Mouse (Mus musculus) T-helper 17 cell (primary cell): ENCODE data around the gene Atg10.

Experiments used
- in situ Hi-C, 2 experiments: fragments of 300-600 bp; cut with MboI, MseI; formaldehyde crosslinking; loops; 1 replicate in 1 of 2; 2 replicates in 1 of 2; pipeline ENCODE4 v1.15.1; 2025; ENCODE audit warnings: high pct_unique_total_duplicates in 2 of 2

Gene Atg10

DNA sequence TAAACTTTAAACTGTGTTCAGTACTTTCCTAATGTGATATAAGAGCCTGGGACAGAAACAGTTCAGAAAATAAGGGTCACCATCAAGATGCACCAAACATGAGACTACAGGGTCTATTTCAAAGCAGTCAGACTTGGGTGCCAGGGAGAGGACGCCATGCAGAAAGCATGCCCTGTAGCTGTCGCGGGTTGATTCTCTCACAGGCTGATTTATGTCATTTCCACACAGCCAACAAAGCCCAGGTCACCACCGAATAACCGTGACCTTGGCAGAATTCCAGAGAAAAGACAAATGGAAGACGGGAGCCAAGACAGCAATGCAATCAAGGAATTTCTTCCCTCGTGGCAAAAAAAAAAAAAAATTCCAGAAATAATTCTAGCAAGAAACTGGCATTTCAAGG is 94.7 kb downstream of the Atg10 start:
- in situ Hi-C loops = loop anchor here in 1 of 2 experiments (10.0 kb wide), 1 partner anchor 634 kb away; no protein-coding TSS in a partner anchor

DNA sequence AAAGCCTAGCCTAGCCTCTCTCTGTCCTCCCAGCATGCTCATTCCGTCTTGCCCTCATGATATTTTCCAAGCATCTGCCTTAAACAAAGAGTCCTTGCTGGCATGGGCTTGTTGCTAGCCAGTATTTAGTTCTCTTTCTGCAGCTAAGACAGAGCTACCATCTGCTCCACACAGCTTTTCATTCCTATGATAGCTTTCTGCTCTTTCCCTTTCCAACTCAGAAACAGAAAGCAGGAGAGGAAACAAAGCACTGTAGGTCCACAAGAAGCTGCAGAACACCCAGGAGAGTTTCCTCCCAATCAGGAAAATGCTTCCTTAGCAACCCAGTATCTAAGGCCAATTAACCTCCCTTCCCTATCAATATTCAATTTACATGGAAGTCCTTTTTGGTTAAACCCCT is 95.2 kb downstream of the Atg10 start:
- in situ Hi-C loops = loop anchor here in 1 of 2 experiments (10.0 kb wide), 1 partner anchor 634 kb away; no protein-coding TSS in a partner anchor

DNA sequence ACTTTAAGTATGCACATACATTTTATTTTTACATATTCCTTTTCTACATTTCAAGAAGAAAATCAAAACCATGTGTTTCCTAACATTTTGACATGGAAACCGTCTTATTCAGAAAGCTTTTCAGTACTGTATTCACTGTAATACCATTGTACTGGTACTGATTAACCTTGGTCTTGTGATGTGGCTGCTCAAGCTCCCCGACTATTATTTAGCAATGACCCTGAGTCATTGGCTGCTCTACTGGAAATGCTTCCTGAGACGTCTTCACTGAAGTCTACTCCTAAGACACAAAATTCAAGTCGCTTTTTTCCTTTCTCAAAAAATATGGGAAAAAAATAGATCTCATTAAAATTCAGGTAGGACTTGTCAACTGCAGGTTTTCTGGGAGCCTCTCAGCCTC is 105.6 kb downstream of the Atg10 start:
- in situ Hi-C loops = no loop called here

DNA sequence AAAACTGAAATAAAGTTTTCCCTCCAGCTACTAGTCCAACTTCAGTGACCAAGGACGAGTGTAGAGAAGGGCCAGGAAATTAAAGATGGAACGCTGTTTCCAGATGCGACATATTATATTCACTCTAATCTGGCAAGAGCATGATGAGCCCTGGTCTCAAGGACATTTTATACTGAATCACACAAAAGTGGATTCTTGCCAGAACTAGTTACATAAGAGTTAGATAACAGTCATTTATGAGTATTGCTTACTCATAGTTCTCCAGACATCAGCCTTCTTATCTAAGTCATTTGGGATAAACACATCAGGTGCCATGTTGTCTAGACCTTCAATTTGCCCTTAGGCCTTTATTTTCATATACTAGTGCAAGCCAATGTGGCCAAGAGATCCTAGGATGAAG is 108.9 kb downstream of the Atg10 start:
- in situ Hi-C loops = no loop called here

DNA sequence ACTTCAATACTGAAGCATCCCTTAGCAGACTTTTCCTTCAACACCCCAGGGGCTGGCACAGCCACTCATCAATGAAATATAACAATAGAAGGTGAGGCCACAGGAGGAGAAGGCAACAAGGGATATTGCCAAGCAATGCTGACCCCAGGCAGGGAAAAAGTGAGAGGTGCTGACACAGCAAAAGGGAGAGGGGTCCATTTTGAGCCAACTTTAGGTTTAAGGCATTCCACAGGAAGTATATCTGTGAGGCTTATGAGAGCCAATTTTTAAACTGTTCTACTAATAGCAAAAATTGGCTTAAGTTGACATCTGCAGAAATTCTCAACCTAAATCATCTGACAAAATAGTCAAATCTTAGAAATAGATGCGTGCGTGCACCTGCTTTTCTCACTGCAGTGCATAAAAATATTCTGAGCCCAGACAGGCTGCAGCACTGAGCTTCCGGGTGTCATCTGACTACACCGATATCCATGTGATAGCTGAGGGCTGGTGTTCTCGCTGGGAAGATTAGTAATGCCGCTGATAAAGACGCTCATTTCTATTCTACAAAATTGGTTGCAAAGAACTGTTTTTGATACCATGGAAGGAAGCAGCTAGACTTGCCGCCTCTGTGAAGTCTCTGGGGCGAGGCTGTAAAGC is 116.3 kb downstream of the Atg10 start:
- in situ Hi-C loops = no loop called here

DNA sequence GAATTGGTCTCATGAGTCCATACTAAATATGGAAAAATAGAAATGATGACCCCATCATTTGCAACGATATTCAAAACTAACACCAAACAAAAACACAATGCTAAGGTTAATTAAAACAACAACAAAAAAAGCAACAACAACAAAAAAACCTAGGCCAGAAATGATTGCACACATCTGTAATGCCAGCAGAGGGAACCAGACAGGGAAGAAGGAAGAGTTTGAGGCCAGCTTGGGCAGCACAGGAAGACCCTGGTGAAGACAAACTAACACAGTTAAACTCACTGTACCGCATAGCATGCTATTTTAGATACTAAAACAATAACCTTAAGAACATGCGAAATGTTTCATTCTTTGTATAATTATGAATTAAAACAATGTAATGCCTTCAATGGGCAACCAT is 121.5 kb downstream of the Atg10 start:
- in situ Hi-C loops = no loop called here

DNA sequence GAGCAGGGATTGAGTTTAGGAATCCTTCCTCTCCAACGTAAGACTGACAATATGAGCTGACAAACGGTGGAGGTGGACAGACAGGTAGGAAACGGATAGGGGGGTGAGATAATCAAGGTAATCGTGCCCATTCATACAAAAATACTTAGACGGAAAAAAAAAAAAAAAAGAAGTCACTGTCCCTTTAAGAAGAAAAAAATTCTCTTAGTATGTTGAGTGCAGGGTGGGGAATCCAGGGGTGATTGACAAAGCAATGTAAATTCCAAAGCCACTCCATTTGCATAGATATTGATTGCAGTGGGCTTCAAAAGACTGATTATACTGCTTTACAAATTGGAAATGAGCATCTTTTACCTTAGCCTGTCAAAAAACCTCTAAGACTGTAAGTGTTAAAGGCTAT is 123.4 kb downstream of the Atg10 start:
- in situ Hi-C loops = no loop called here

DNA sequence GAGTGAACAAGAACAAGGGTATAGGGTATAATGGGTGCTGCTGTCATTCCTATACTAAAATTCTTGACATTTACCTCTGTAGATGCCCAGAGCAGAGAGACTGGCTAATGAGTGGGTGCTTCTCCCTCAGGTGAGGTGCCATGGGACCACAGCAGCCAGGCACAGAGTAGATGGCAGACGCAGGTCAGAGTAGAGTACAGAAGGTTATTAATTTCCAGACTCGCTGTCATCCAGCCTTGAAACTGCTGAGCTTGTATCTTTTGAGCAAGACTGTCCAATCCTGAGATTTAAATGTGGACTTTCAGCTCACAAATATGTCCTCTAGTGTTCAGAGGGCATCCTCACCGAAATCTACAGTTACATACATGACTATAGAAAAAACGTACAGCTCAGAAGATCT is 128.9 kb downstream of the Atg10 start:
- in situ Hi-C loops = no loop called here

DNA sequence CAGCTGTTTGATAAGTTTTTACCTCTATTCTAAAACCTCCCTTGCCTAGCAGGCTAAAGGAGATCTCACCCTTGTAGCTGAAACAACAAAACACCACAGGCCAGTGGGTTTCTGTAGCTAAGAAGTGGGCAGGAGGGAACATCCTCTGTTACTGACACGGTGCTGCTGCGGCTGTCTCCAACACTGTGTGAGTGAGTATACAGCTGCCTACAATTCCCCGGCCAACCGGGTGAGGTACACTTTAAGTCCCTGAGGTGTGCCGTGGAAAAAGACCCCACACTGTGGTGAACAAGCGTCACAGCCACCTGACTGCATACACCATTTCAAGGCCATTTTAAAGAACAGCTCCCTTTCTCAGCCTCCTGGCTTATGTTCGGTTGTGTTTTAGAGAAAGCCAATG is 129.6 kb downstream of the Atg10 start:
- in situ Hi-C loops = no loop called here

DNA sequence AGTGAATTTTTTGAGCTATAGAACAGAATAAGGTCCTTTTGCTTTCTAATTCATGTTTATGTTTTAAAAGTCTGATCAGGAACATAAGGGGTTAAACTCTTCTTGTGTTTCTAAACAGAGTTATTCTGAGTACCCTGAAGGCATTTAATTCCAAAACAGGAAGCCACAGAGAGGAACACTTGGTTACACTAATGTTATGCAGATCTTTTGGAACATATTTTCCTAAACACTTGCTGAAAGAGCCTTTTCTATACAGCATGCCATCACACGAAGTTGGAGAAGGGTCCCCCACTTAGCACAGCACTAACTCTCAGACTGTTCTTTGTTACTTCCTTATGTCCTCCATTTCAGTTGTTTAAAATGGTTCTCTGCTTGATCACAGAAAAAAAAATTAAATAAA is 130.2 kb downstream of the Atg10 start:
- in situ Hi-C loops = no loop called here

DNA sequence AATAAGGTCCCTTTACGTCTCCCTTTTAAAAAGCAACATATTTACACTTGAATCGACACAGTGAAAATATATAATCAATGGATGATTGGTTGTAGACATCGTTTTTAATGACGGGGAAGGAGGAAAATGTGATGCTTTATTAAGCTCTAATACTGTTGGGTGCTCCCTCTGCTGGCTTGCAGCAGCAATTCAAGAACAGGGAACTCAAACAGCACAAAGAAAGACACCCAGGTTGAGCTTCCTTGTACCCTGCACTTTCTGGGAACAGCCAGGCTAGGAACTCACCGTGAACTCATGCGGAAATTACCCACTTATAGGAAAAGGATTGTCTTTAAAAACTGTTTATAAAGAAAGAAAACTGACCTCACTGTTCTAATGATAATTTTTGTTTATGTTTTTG is 130.6 kb downstream of the Atg10 start:
- in situ Hi-C loops = no loop called here

DNA sequence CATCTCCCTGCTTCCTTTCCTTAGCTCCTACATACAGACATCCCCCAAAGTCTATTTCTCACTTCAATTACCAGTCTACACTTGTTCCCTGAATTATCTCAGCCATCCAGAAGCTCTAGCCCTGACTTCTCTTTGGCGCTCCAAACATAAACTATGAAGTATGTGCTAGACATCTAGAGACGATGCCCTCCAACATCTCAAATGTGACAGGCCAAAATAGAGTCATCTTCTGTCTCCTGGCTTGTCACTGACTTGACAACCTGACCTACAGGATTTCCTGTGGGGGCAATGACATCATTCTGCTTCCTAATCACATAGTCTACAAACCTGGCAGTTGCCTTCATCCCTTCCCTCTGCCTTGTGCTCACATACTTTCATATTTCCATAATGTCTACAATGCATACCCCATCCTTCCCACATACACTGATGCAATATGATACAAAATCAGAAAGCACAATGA is 132.0 kb downstream of the Atg10 start:
- in situ Hi-C loops = no loop called here

DNA sequence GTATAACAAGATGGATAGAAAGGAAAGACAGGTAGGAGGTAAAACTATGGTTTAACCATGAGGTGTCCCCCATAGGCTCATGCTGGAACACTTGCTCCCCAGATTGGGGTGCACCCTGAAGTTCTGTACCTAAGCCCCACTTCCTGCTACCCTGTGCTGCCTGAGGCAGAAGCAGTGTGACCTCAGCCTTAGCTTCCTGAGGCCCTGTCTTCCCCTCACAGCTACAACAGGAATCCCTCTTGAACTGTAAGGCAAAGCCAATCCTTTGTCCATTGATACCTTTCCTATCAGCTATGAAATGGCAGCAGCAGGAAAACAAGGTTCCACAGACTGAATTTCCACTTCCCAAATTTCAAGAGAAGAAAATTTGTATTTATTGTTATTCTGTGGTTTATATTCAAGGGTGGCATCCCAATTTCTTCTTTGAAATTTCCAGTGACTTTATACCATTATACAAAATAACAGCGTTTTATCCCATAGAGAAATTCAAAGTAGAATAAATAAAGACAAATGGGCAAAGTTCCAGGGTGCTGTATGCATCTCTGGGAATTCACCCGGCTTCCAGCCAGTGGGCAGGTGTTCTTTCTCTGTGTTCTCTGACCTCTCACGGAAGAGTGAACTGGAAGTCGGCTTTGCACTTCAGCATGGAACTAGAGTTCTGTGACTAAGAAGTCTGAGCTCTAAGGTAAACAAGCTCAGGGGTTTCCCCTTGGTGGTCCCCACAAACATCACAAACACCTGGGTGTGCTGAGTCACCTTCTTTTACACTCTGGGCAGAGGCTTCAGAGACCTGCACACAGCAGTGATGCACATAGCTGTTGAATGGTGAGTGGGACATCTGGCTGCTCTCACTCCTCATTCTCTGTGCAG is 132.7 kb downstream of the Atg10 start:
- in situ Hi-C loops = no loop called here

DNA sequence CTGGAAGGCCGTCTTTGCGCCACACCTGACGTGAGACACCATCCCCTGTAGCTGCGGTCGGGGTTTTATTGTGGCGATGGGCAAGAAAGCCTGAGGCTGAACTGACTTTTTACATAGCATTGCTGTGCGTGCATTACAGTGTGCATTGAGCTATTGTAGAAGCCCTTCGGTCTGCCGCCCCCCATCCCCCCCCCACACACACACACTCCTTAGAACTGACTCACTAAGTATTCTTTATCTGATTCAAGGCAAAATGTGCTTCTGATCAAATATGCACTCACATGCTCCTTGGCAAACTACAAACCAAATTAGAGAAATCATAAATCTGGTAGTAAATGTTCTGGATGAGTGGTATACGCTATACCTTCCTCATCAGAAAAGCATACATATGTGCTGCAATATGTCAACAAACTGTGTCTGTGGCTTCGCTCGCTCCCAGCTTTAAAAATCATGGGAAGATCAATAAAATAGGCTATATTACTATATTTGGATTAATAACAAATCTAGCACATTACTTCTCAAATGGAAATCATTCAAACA is 137.3 kb downstream of the Atg10 start:
- in situ Hi-C loops = no loop called here

DNA sequence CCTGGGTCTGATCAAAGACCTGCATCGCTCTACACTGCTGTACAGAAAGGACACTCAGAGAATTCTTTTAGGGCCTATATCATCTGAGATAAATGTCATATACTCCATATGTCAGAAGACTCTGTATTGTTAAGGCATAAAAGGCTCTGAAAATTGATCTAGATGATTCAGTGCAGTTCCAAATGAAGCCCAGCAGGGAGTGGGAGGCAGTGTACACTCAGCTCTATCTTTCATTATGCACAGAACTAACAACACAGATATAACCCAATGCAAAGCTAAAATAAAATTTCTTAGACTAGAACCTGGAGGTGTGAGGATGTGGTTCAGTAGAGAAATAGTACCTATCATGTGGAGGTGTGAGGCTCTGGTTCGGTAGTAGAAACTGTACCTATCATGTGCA is 151.4 kb downstream of the Atg10 start:
- in situ Hi-C loops = loop anchor here in 1 of 2 experiments (5.0 kb wide), 1 partner anchor 80 kb away; no protein-coding TSS in a partner anchor

DNA sequence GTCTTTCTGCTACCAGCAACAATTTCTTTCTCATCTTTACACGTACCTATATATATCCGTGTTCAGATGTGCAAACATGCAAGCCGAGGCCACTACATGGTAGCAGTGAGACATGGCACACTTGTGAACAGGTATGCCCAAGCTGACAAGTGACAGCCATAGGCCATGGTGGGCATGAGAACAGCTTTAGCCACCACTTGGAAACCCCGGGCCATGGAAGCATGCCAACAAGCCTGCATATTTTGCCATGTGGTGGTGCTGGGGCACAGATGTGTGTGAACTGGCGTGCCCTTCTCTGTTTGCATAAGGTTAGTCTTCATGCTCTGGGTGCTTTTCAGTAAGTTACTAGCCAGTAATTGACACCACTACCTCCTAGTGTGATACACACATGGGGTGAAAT is 162.9 kb downstream of the Atg10 start:
- in situ Hi-C loops = no loop called here

DNA sequence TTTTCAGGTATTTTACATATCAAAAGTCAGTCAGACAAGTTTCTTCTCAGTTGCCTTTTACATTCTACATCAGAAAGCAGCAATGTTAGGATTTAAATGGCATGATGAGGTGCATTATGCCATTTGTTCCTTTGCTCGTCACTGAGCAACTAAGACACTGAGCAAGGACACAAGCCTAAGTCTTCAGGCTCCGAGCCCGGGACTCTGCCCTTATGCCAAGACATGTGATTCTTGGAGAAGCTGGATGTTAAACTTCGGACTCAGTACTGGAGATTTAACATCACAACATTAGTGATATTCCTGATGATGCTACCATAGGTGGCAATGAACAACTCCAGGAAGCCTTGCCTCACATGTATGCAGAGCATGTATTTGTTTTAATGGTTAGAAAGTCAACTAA is 175.6 kb downstream of the Atg10 start:
- in situ Hi-C loops = no loop called here

DNA sequence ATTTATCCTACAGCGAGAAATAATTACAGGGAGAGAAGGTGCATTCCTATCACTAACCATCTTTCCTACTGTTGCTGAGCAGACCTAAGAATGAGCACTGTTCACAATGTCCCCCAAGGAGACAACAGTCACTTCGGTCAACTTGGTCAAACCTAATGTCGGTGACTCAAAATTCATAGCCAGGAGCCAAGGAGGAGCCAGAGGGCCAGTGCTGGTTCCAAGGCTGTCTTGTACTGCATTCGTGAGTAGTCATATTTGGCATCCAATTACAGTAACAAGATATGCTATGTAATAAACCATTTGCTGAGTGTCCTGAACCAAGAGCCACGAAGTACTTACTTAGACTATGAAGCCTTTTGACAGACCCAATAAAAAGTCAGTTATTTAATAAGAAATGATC is 176.9 kb downstream of the Atg10 start:
- in situ Hi-C loops = no loop called here

DNA sequence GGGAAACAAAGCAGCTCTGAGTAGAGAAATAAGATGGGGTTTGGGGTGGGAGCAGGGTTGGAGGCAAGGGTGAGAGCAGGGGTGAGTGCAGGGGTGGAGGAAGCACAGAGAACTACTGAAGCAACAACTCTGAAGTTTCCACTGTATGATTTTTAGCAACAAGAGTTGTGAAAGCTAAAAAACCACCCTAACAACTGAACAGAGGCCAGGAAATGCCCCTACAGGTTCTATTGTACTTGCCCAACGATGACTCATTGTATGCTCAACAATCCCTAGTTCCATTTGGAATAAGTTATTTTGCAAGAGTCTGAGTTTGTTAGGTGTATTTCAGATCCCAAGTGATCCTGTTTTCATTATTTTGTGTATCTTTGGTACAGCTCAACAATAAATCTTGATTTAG is 182.5 kb downstream of the Atg10 start:
- in situ Hi-C loops = no loop called here

DNA sequence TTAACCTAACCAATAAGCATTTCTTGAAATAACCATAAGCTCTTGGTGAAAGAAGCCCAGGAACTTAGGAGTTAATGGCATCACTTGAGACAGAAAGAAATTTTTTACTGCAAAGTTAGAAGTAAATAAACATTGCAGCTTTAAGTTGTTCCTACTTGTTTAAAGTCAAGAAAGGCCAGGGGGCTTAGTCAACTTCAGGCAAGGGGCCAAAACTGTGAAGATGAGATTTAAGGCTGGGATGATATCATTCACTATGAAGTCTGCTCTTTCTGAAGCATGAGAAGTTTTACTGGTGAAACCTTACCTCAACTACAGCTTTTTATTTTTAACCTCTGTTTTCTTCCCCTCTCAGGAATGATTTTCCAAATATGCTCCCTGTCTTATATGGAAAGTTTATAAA is 183.3 kb downstream of the Atg10 start:
- in situ Hi-C loops = no loop called here

DNA sequence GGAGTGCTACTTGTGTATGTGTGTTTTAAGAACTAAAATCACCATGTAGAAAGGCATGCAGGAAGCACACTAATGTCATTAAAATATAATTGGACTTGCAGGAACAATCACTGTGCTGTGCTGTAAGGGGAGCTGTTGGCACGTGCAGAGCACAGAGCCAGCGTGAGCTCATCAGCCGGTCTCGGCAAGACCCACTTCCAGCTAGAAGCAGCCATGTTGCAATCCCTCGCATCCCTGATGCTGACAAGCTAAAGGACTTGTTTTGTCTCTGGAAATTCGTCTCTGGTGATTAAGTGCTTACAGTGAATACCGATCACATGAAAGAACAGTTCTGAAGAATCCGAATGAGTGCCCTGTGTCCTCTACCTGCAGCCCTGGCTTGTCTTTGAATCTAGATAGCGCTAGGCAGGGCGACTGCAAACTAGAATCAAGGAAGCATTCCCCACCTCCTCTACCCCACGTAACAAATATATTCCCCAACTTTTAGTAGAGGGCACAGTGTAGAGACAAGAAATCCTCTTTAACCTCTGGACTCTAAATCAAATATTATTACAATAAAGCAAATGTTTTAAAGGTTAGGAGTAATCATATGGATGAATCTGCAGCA is 184.5 kb downstream of the Atg10 start:
- in situ Hi-C loops = no loop called here

DNA sequence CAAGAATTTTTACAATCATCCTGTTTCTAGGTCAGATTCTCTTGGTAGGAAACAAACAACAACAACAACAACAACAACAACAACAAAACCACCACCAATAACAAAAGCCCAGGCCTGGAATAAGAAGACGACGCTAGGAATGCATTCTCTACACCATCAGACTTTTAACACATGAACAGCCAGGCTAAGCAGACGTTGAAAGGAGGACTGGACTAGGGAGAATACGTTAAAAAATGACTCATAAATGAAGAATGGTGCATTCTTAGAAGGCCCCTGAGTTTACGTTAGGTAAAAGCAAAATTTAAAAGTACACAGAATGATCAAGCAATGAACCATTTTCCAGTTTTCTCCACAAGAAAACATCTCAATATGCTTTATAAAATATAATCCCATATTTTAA is 185.1 kb downstream of the Atg10 start:
- in situ Hi-C loops = no loop called here
